Mouse (Mus musculus) limb, embryonic 12.5 days (tissue): Measurements from ENCODE around the gene Mob2. TPM values are rescaled to one million over a fixed set of nuclear protein-coding genes. Genes with fewer than 3 reads are reported as not detected.

Source experiments
- ATAC-seq: fragments of 200-750 bp; cut with Nextera tagmentation; 2 replicates; pipeline ENCODE4 v1.8.0; 2017; ENCODE audit warnings: low read depth, moderate TSS enrichment; ENCODE audit not compliant: insufficient number of reproducible peaks, insufficient read depth, low FRiP score, low TSS enrichment
- H3K27ac ChIP-seq: fragments of 300-500 bp; sonication (generic); 2 replicates; pipeline ENCODE4 v1.5.1; 2016; ENCODE audit warnings: mild to moderate bottlenecking, moderate library complexity
- H3K27me3 ChIP-seq: fragments of 300-500 bp; sonication (generic); 2 replicates; pipeline ENCODE4 v1.6.1; 2016; ENCODE audit warnings: mild to moderate bottlenecking, moderate library complexity
- H3K36me3 ChIP-seq: fragments of 300-500 bp; sonication (generic); 2 replicates; pipeline ENCODE4 v1.6.1; 2016; ENCODE audit warnings: mild to moderate bottlenecking, moderate library complexity
- H3K4me1 ChIP-seq: fragments of 300-500 bp; sonication (generic); replicated peaks from 2 replicates; pipeline ENCODE4 v1.6.1; 2016
- H3K4me2 ChIP-seq: fragments of 300-500 bp; sonication (generic); 2 replicates; pipeline ENCODE4 v1.6.1; 2016; ENCODE audit warnings: mild to moderate bottlenecking, moderate library complexity
- H3K4me3 ChIP-seq: fragments of 300-500 bp; sonication (generic); replicated peaks from 2 replicates; pipeline ENCODE4 v1.5.1; 2016; ENCODE audit warnings: mild to moderate bottlenecking
- H3K9ac ChIP-seq: fragments of 300-500 bp; sonication (generic); replicated peaks from 2 replicates; pipeline ENCODE4 v1.6.1; 2016; ENCODE audit warnings: mild to moderate bottlenecking, moderate library complexity
- H3K9me3 ChIP-seq: fragments of 300-500 bp; sonication (generic); 2 replicates; pipeline ENCODE4 v1.6.1; 2016; ENCODE audit warnings: mild to moderate bottlenecking, moderate library complexity
- WGBS: fragments of 180-500 bp; shearing (Covaris S2); methylation state at CpG from one replicate; pipeline ENCODE4 v1.1.7; 2016; 5-methylcytosine and 5-hydroxymethylcytosine counted together
- polyA plus RNA-seq: library from polyadenylated mRNA; unstranded; fragments of >200 nt; fragmentation: Nextera tagmentation; extraction: Ambion mirVana; gene quantifications from 2 replicates; pipeline ENCODE4 v1.2.1, GENCODE M21; 2016

Gene Mob2
- polyA plus RNA-seq: 62.2 and 64.1 TPM in 2 replicates

DNA sequence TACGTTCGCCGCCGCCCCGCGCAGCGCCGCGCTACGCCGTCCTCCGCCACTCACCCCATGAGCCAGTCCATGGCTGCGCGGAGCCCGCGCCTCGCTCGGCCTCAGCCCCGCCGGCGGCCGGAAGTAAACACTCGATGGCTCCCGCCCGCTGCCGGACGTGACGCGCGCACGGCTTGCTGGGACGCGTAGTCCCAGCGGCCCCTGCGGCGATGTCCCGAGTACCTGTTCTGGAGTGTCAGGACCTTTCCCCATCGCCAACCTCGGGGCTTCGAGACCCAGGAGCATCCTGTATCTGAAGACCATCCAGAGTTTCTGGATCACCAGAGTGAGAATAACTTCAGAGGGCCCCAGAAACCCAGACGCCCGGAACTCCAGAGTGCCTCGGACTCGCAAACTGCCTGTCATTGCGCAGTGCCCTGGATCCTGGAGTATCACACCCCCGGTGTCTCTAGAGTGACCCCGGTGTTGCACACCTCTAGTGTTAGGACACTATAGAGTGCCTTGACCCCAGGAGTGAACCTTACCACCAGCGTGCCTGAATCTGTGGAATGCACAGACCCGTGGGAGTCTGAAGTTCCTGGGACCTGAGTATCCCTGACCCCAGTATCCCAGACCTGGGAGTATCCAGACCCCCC is at the start of gene Mob2:
Gene Mob2, minus strand, starts transcription at position 135 of the 635 bp plus-strand sequence.
- H3K27me3 ChIP-seq: no peaks in the 10 kb centered on the region
- peak within 1 kb of the TSS; percentile 93 for H3K9ac ChIP-seq
- H3K27ac ChIP-seq: peak within 1 kb of the TSS; percentile 73
- H3K4me2 ChIP-seq: peak within 1 kb of the TSS; percentile 94
- WGBS: under 1% methylated on average over 49 of the region's 49 CpGs
- H3K9me3 ChIP-seq: no peaks in the 10 kb centered on the region
- H3K4me1 ChIP-seq: peaks cover 22% of the 10 kb centered on the region
- peak within 1 kb of the TSS; percentile 93 for H3K4me3 ChIP-seq
- peak; percentile 86 for ATAC-seq
- peaks cover 11% of the 10 kb centered on the region; the same call in 1 of the 2 replicates for H3K36me3 ChIP-seq

DNA sequence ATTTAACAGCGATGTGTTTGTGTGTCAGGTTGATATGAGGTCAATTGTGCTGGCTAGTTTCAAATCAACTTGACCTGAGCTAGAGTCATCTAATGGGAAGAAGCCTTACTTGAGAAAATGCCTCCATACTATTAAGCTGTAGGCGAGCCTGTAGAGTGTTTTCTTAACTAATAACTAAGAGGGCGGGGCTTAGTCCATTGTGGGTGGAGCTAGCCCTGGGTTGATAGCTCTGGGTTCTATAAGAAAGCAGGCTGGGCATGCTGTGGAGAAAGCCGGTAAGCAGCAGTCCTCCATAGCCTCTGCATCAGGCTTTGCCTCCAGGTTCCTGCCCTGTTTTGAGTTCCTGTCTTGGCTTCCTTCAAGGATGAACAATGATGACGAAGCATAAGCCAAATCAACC is 43.9 kb upstream of the Mob2 start:
- no peak for ATAC-seq
- H3K36me3 ChIP-seq: no peaks in the 10 kb centered on the region
- 54% methylated on average over 5 of the region's 5 CpGs for WGBS

DNA sequence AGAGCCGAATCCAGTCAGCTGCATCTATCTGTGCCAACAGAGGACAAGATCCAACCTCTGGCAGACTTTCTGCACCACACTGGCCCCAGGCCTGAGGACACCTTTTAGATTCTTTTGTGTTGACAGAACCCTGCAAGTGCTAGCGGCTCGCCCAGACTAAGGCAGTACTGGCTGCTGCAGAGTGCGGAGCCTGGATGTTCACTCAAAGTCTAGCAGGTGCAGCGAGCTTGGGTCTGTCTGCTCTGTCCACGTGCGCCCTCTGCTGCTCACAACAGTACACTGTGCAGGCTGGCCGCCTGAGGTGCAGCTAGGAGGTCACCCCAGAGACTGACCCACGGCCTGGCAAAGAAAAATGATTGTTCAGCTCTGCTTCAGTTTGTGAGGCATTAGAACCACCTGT is 36.9 kb upstream of the Mob2 start:
- Histone ChIP-seq H3K4me2 (no peak overlapping the region), H3K4me3 (no peak overlapping the region), H3K27ac (no peak overlapping the region), H3K36me3 (no peaks in the 10 kb centered on the region), H3K4me1 (peaks cover 12% of the 10 kb centered on the region), H3K9me3 (no peaks in the 10 kb centered on the region), H3K9ac (no peak overlapping the region), H3K27me3 (peaks cover 73% of the 10 kb centered on the region)
- ATAC-seq: 0 out of 2 replicates have a peak, but pooled peaks have one; percentile 44
- 11% methylated on average over 9 of the region's 9 CpGs for WGBS

More for the DNA sequence above, 43.9 kb upstream of the Mob2 start:
- Histone ChIP-seq H3K4me1 (no peaks in the 10 kb centered on the region), H3K27ac (no peak overlapping the region), H3K4me2 (no peak overlapping the region), H3K9ac (no peak overlapping the region), H3K9me3 (no peaks in the 10 kb centered on the region), H3K27me3 (peaks cover 16% of the 10 kb centered on the region), H3K4me3 (no peak overlapping the region)

DNA sequence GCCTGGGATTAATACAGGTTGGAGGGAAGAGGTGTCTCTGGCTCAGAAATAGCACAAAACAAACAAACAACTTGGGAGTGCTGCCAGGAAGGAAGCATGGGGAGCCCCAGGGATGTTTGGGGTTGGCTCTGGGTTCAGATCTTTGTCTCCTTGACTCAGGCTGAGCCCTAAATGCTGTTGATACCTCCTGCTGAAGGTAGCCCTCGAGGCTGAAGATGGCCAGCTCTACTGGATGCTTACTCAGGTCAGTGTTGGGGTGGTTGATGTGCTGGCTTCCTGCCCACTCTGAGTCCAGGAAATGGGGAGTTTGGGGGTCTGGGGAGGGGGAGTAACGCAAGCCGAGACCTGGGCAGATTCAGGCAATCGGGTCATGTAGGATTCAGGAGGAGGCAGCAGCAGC is 35.8 kb upstream of the Mob2 start:
- 67% methylated on average over 4 of the region's 4 CpGs for WGBS
- Histone ChIP-seq H3K4me2 (no peak overlapping the region), H3K9ac (no peak overlapping the region), H3K4me3 (no peak overlapping the region), H3K4me1 (peaks cover 20% of the 10 kb centered on the region), H3K27ac (no peak overlapping the region), H3K36me3 (no peaks in the 10 kb centered on the region), H3K27me3 (peaks cover 84% of the 10 kb centered on the region), H3K9me3 (no peaks in the 10 kb centered on the region)
- ATAC-seq: no peak

DNA sequence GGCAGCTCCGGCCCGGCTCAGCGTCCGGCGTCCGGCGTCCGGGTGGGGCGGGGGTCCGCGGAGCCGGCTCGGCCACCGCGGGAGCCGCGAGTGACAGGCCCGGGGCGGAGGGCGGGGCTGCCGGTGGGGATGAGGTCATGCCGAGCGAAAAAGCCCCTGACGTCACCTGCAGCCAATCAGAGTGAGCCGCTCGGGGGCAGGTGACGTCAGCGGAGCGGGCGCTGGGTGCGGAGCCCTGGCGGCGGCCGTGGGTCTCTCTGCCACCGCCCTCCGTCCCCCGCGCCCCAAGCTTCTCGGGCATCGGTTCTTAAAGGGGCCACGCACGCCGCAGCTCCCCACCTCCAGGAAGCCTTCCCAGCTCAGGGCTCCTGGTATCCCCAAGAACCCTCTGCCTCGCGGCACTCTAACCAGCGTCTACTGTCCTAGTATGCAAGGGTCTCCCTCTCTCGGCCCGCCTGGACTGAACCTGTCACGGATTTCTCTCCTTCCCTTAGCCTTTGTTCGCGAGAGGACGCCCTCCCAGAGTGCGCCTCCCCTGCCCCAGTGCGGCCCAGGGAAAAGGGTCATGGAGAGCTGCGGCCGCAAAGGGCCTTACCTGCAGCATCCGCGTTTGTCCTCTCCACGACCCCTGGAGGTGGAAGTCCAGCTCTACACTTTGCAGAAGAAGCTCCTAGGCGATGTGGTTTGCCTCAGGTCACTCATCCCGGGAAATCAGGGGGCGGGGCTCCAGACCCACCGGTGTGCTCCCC is 34.5 kb upstream of the Mob2 start, which contains the start of gene Dusp8:
Gene Dusp8, minus strand, starts transcription at position 661 of the 749 bp plus-strand sequence.
- H3K4me2 ChIP-seq: peak within 1 kb of the TSS; percentile 92
- peak within 1 kb of the TSS; percentile 69 for H3K4me3 ChIP-seq
- peaks cover 92% of the 10 kb centered on the region for H3K27me3 ChIP-seq
- no peak within 1 kb of the TSS for H3K27ac ChIP-seq
- peak; percentile 74 for ATAC-seq
- no peaks in the 10 kb centered on the region for H3K36me3 ChIP-seq
- H3K4me1 ChIP-seq: peaks cover 20% of the 10 kb centered on the region
- WGBS: under 1% methylated on average over 60 of the region's 63 CpGs
- peak within 1 kb of the TSS; percentile 63 for H3K9ac ChIP-seq
- H3K9me3 ChIP-seq: no peaks in the 10 kb centered on the region

DNA sequence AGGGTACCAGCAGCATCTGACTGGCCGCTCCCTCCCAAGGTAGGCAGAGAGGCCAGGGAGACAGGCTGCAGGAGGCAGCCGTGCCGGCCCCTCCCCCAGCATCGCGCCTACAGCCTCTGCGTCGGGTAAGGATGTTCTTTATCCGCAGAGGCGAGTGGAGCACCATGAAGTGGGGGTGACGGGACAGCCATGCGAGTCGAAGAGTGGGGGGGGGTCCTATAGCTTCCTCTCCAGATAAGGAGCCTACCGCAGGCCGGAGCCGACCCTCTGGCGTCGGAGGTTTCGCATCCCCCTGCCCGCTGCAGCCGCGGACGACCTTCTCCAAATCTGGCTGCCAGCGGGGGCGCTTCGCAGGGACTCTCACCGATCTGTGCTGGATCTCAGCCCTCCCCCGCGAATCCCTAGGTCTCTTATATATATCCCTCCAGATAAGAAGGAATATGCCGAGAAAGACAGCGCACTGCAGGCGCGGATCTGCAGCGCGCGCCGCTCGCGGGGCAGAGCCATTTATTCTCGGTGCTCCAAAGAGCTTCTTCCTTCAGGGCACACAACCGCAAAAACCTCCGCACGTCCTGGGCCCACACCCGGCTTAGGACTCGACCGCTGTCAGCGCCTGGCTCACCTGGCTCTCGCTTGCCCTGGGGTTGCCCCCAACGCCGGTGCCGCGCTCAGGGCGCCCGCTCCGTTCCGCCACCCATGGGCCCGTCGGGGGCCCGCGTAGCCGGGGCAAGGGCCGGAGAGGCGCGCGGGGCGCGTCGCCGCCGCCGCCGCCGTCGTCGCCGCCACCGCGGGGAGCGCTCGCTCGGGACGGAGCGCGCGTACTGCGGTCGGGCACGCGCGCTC is 33.7 kb upstream of the Mob2 start:
- 1% methylated on average over 89 of the region's 89 CpGs for WGBS
- H3K4me3 ChIP-seq: peak overlapping the region; percentile 69
- peak overlapping the region; percentile 92 for H3K4me2 ChIP-seq
- H3K27me3 ChIP-seq: peaks cover 93% of the 10 kb centered on the region
- no peaks in the 10 kb centered on the region for H3K36me3 ChIP-seq
- H3K27ac ChIP-seq: no peak overlapping the region
- H3K4me1 ChIP-seq: peaks cover 20% of the 10 kb centered on the region
- no peaks in the 10 kb centered on the region for H3K9me3 ChIP-seq
- H3K9ac ChIP-seq: peak overlapping the region; percentile 63
- no peak for ATAC-seq

DNA sequence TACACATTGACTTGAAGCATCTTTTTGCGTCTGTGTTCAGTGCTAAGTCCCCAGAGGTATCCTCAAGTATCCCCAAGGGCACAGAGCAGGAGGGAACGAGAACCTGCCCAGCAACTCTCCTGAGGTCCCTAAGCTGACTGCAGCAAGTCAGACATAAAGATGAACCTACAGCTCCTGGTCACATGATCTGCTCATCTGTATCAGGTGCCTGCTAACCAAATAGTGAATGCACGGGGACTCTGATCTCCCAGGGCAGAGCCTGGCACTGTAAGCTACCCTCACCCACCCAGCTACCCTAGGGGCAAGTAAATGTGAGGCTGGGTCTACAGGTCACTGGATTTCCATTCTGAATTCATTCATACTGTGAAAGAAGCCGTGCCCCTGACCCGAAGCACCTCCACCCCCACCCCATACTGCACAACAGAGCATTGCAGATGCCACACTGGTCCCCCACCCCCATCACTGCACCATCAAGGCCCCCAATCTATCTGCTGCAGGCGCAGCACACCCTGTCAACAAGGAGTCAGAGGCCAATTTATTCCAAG is 32.9 kb upstream of the Mob2 start:
- Histone ChIP-seq H3K4me1 (peaks cover 25% of the 10 kb centered on the region), H3K9ac (no peak overlapping the region)

DNA sequence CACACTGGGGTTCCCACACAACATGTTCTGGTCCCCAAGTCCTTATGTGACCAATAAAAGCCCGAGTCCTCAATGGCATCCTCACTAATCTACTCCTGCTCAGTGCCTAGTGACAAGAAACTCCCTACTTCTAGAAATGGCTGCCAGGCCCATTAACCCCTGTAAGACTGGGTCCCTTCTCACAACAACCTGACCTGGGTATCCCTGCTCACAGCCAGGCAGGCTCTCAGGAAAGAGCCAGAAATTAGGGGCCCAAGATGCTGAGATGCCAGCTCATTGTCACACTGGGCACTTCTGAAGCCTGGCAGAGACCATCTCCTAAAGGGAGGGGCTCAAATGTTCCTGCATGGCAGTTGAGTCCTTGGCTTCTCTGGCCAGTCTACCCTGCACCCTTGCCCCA is 32.1 kb upstream of the Mob2 start:
- peaks cover 100% of the 10 kb centered on the region for H3K27me3 ChIP-seq
- no peak overlapping the region for H3K4me3 ChIP-seq
- no peaks in the 10 kb centered on the region for H3K9me3 ChIP-seq
- H3K27ac ChIP-seq: no peak overlapping the region
- no peaks in the 10 kb centered on the region for H3K36me3 ChIP-seq
- no peak overlapping the region for H3K9ac ChIP-seq
- no peak for ATAC-seq
- no peak overlapping the region for H3K4me2 ChIP-seq
- 55% methylated on average over 1 of the region's 1 CpGs for WGBS
- peaks cover 32% of the 10 kb centered on the region for H3K4me1 ChIP-seq

More for the DNA sequence above, 32.9 kb upstream of the Mob2 start:
- peak overlapping the region; percentile 69 for H3K4me3 ChIP-seq
- ATAC-seq: no peak
- 27% methylated on average over 6 of the region's 6 CpGs for WGBS
- no peak overlapping the region for H3K27ac ChIP-seq
- peaks cover 97% of the 10 kb centered on the region for H3K27me3 ChIP-seq
- H3K4me2 ChIP-seq: peak overlapping the region; percentile 92
- no peaks in the 10 kb centered on the region for H3K36me3 ChIP-seq
- H3K9me3 ChIP-seq: no peaks in the 10 kb centered on the region

DNA sequence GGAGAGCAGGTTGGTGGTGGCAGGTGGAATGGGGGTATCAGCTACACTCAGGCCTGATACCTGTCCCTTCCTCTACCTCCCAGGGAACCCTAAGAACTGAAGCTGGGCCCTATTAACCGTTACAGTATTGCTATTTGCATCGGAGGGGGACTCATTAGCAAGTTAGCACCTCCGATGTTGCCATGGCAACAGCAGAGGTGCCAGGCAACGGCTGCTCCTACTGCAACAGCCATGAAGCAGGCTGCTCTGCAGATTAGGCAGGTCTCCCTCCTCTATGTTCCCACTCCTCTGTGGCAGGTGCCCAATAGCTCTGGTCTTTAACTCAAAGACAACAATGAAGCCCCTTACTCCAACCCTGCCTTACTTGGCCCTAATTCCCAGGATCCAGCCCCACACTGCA is 31.0 kb upstream of the Mob2 start:
- no peak for ATAC-seq
- H3K4me3 ChIP-seq: no peak overlapping the region
- H3K4me1 ChIP-seq: peaks cover 32% of the 10 kb centered on the region
- no peaks in the 10 kb centered on the region for H3K36me3 ChIP-seq
- no peak overlapping the region for H3K4me2 ChIP-seq
- H3K9ac ChIP-seq: no peak overlapping the region
- H3K27me3 ChIP-seq: peaks cover 100% of the 10 kb centered on the region
- no peak overlapping the region for H3K27ac ChIP-seq
- WGBS: 2% methylated on average over 4 of the region's 4 CpGs
- H3K9me3 ChIP-seq: no peaks in the 10 kb centered on the region

DNA sequence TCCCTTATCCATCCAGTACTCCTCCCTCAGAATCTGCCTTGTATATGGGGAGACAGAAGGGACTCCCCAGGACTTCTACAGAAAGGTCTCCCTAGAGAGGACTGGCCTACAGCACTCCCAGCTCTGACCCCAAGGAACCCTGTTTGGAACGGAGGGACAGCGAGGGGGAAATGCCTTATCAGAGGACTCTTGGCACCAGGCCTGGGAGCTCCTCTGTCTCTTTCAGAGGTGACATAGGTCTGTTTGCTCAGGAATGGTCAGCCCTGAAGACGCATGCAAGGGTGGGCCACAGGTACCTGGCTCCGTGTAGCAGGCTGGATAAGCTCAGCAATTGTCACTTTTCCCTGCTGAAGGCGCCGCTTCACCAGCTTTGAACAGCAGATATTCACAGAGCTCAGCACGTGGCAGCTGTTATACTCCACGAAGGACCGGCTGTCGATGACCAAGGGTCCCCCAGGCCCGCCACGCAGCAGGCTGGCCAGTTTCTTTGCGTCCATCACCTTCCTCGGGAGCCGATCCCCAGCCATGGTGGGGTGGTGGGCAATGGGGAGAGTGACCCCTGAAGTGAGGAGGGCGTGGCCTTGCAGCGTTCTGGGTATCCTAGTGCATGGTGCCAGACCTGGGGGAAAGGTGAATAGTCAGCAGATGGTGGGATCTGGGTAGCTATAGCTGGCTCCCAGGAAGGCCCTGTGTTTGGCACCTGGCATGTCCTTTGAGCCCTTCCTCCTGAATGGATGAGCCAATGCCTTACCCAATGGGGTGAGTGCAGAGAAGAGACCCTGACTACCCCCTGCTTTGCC is 29.0 kb upstream of the Mob2 start:
- Histone ChIP-seq H3K4me2 (no peak overlapping the region), H3K9ac (no peak overlapping the region), H3K4me1 (peaks cover 26% of the 10 kb centered on the region), H3K27me3 (peaks cover 97% of the 10 kb centered on the region), H3K4me3 (no peak overlapping the region), H3K27ac (no peak overlapping the region), H3K36me3 (no peaks in the 10 kb centered on the region), H3K9me3 (no peaks in the 10 kb centered on the region)
- no peak for ATAC-seq
- 59% methylated on average over 17 of the region's 17 CpGs for WGBS
